Mouse (Mus musculus) inflammation-experienced regulatory T-cells, adult 16 weeks (primary cell): Measurements from ENCODE around the gene Tnfaip8l2. TPM values are rescaled to one million over a fixed set of nuclear protein-coding genes. Genes with fewer than 3 reads are reported as not detected.

Experiments
- polyA plus RNA-seq: library from polyadenylated mRNA; unstranded; fragments of 100-300 nt; shearing (Covaris generic); gene quantifications from one replicate; pipeline ENCODE4 v1.2.1, GENCODE M21; 2017

The Tnfaip8l2 gene
- 282 TPM for polyA plus RNA-seq

DNA sequence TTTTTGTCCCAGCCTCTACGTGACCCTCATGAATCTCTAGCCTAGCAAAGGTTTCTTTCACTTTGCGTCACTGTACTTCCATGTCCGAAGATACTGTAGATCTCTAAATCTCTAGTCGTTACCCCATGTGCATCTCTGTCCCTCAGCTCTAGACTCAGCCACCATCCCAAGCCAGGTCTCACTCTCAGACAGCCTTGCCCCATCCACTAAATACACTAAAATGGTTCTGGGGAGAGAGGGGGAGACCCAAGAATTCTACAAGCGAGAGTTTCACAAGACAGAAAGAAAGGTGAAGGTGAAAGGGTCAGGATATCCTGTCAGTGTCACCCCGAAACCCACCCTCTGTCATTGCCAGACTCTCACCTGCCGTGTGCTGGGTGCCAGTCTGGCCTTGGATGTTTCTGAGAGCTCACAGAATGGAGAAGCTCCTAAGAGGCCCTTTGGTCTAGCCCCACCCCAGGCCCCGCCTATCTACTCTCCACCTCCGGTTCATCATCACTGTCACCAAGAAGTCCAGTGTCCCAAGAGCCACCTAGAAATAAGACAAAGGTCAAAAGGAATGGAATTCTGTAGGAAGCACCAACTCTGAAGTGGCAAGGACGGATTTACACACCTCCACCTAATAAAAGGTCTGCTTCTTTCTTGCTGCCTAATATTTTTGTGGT lies at the start of gene Tnfaip8l2:
Tnfaip8l2 (minus strand) TSS at position 409 of the 665 bp plus-strand sequence.

GRCm38 (mm10) chr3:95159987-95160963 lies 18.1 kb upstream of the Tnfaip8l2 start, which contains the start of gene Sema6c:
Gene Sema6c, plus strand, starts transcription at chr3:95160457.

GRCm38 (mm10) chr3:95133680-95134101 lies 8.5 kb downstream of the Tnfaip8l2 start, which contains the start of the genes Scnm1 and Lysmd1:
Gene Scnm1, minus strand, starts transcription at chr3:95134011.
Gene Lysmd1, plus strand, starts transcription at chr3:95134088.

DNA sequence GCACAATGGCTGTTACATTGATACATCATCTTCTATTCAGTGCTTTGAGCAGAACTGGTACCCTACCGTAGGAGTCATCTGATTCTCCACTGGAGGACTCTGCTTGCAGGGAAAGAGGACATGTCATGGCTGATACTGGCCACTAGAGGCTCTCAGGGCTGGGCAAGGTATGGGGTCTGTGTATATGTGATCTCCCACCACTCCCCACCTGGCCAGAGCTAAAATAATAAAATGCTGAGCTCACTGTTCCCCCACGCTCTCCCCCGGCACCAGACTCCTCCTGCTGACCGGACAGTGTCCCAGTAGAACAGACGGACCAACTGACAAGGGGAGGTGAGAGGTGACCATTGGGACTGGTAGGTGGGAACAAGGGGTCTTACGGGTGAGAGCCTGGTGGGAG lies 17.9 kb downstream of the Tnfaip8l2 start, which contains the start of gene Tmod4:
Tmod4 (plus strand) TSS at position 231 of the 400 bp plus-strand sequence.

GRCm38 (mm10) chr3:95110911-95111726 lies 31.0 kb downstream of the Tnfaip8l2 start, which contains the start of gene Vps72:
Gene Vps72, plus strand, starts transcription at chr3:95111022.

GRCm38 (mm10) chr3:95106338-95107117 lies 35.6 kb downstream of the Tnfaip8l2 start, which contains the start of gene Pip5k1a:
Gene Pip5k1a, minus strand, starts transcription at chr3:95106930.

Other genes with a start within 250 kb of the Tnfaip8l2 start
- 6.7 TPM for gene Selenbp1, start 209.3 kb downstream of the Tnfaip8l2 start, polyA plus RNA-seq
- 29.7 TPM for gene Rfx5, start 188.3 kb downstream of the Tnfaip8l2 start, polyA plus RNA-seq
- 17.1 TPM for gene Pi4kb, start 167.6 kb downstream of the Tnfaip8l2 start, polyA plus RNA-seq
- 96.9 TPM for gene Zfp687, start 126.9 kb downstream of the Tnfaip8l2 start, polyA plus RNA-seq
- 321 TPM for gene Psmd4, start 99.7 kb downstream of the Tnfaip8l2 start, polyA plus RNA-seq
- gene Pip5k1a, start 35.4 kb downstream of the Tnfaip8l2 start, polyA plus RNA-seq, result 37.0 TPM
- 128 TPM for gene Vps72, start 31.3 kb downstream of the Tnfaip8l2 start, polyA plus RNA-seq
- gene Tmod4, start 17.9 kb downstream of the Tnfaip8l2 start, polyA plus RNA-seq, result 3.8 TPM
- 111 TPM for gene Scnm1, start 8.3 kb downstream of the Tnfaip8l2 start, polyA plus RNA-seq
- 34.8 TPM for gene Lysmd1, start 8.3 kb downstream of the Tnfaip8l2 start, polyA plus RNA-seq
- gene Sema6c, start 18.1 kb upstream of the Tnfaip8l2 start, polyA plus RNA-seq, result 0.43 TPM
- gene Gabpb2, start 75.6 kb upstream of the Tnfaip8l2 start, polyA plus RNA-seq, result 34.6 TPM
- 454 TPM for gene Cdc42se1, start 86.4 kb upstream of the Tnfaip8l2 start, polyA plus RNA-seq
- 9.5 TPM for gene Mllt11, start 89.8 kb upstream of the Tnfaip8l2 start, polyA plus RNA-seq
- 1.4 TPM for gene Gm128, start 99.2 kb upstream of the Tnfaip8l2 start, polyA plus RNA-seq
- not detected for gene Bnipl, start 108.8 kb upstream of the Tnfaip8l2 start, polyA plus RNA-seq
- 37.4 TPM for gene Mindy1, start 139.0 kb upstream of the Tnfaip8l2 start, polyA plus RNA-seq
- gene Prune1, start 139.7 kb upstream of the Tnfaip8l2 start, polyA plus RNA-seq, result 8.3 TPM
- gene Anxa9, start 164.8 kb upstream of the Tnfaip8l2 start, polyA plus RNA-seq, result 0.89 TPM
- gene Cers2, start 172.4 kb upstream of the Tnfaip8l2 start, polyA plus RNA-seq, result 332 TPM
- 56.6 TPM for gene Setdb1, start 214.8 kb upstream of the Tnfaip8l2 start, polyA plus RNA-seq